Comparison of ENCODE assay signal across 13 mouse cellular contexts in the genomic region with DNA sequence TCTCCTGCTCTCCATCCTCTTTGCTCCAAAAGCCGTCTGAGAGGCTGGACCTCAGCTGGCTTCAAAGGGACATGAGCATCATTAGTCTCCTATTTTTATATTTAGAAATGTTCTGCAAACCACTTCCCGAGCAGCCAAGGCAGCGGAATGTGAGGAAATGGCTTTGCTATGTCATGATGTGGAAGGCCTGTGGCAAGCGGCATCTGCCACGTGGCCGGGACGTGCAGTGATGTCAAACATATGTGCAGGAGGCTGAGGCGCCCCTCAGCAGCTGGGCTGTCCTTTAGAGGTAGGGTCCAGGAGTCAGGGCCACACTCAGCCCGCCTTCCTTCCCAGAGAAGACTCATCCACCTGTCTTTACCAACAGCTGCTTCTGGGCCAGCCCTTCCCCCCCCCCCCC. TPM values are rescaled to one million over a fixed set of nuclear protein-coding genes. Genes with fewer than 3 reads are reported as not detected.
DNase-seq lines count a peak whose midpoint lies in the region; ATAC-seq and TF ChIP-seq lines count a peak whose summit lies in the region.
"Had no signal": no experiment of that assay in that cellular context is flagged by ENCODE, and none has a peak within 500 bp of the region (broad histone marks: within the 10 kb centered on the region; RNA-seq: fewer than 3 reads in every experiment).

No protein-coding gene starts in this region.

- H3K4me1 ChIP-seq in heart, embryonic 11.5 days (ENCODE audit: control insufficient read depth, insufficient read depth, low read length) = peaks cover 20% of the 10 kb centered on the region
- H3K4me1 ChIP-seq in ES-E14 (ENCODE audit: control insufficient read depth in 2 of 2, insufficient read depth in 2 of 2, low read length in 2 of 2, poor library complexity in 1 of 2) = peaks cover 2 to 16% of the 10 kb centered on the region in 2 experiments; a peak in 3 of 4 replicates
- peaks cover 11% of the 10 kb centered on the region; the same call in 1 of the 2 replicates for H3K4me1 ChIP-seq in intestine, embryonic 16.5 days (ENCODE audit: control insufficient read depth, insufficient read depth, low read length)
- H3K4me1 ChIP-seq in forebrain, postnatal 0 days (ENCODE audit: insufficient read depth) = peaks cover 6% of the 10 kb centered on the region; the same call in 1 of the 2 replicates

- in situ Hi-C loops in ES-E14 (cut with MboI; ENCODE audit: low sequenced_read_pairs in 2 of 2, unreplicated experiment in 2 of 2) = no loop called here

- no peaks in the 10 kb centered on the region for H3K36me3 ChIP-seq in heart, embryonic 11.5 days (ENCODE audit: control insufficient read depth, insufficient read depth, low read length)
- no peaks in the 10 kb centered on the region; the same call in 1 of the 2 replicates for H3K36me3 ChIP-seq in ES-E14 (ENCODE audit: control insufficient read depth, insufficient read depth, low read length, poor library complexity, severe bottlenecking)
- no peaks in the 10 kb centered on the region for H3K36me3 ChIP-seq in intestine, embryonic 16.5 days (ENCODE audit: control insufficient read depth, insufficient read depth, low read length)
- H3K36me3 ChIP-seq in forebrain, postnatal 0 days (ENCODE audit: insufficient read depth) = no peaks in the 10 kb centered on the region
- H3K36me3 ChIP-seq: liver, embryonic 15.5 days had no signal

- H3K4me2 ChIP-seq in heart, embryonic 11.5 days = no peak overlapping the region
- no peak overlapping the region for H3K4me2 ChIP-seq in intestine, embryonic 16.5 days (ENCODE audit: low read depth, low read length)
- no peak overlapping the region for H3K4me2 ChIP-seq in forebrain, postnatal 0 days (ENCODE audit: low read depth)
- H3K4me2 ChIP-seq: liver, embryonic 15.5 days had no signal

- no peak for TF ChIP-seq CTCF in forebrain, postnatal 0 days (IDR thresholded peaks at IDR 0.05; ENCODE audit: low read depth)

- intact Hi-C loops in heart, postnatal 10 days (cut with DNase I) = loop anchor here (5.0 kb wide), 1 partner anchor 35 kb away; no protein-coding TSS in a partner anchor

- H3K9me3 ChIP-seq in heart, embryonic 11.5 days (replicated peaks; ENCODE audit: control insufficient read depth, low read length) = no peaks in the 10 kb centered on the region
- H3K9me3 ChIP-seq in ES-E14 (ENCODE audit: control insufficient read depth, insufficient read depth, low read depth, low read length) = no peaks in the 10 kb centered on the region
- H3K9me3 ChIP-seq in intestine, embryonic 16.5 days (ENCODE audit: control insufficient read depth, low read length) = no peaks in the 10 kb centered on the region
- no peaks in the 10 kb centered on the region for H3K9me3 ChIP-seq in forebrain, postnatal 0 days (ENCODE audit: low read length)
- H3K9me3 ChIP-seq: liver, embryonic 15.5 days had no signal

- no peaks in the 10 kb centered on the region for H3K27me3 ChIP-seq in heart, embryonic 11.5 days (ENCODE audit: control insufficient read depth, insufficient read depth, low read length)
- H3K27me3 ChIP-seq in intestine, embryonic 16.5 days (replicated peaks; ENCODE audit: control insufficient read depth, insufficient read depth, low read length) = no peaks in the 10 kb centered on the region
- no peaks in the 10 kb centered on the region for H3K27me3 ChIP-seq in forebrain, postnatal 0 days (ENCODE audit: insufficient read depth, low read length)
- H3K27me3 ChIP-seq: CH12.LX; liver, embryonic 15.5 days had no signal

- ATAC-seq in heart, embryonic 11.5 days (replicated peaks; ENCODE audit: insufficient number of reproducible peaks, low FRiP score, low TSS enrichment) = no peak
- ATAC-seq in intestine, embryonic 16.5 days = peak; percentile 23; the same call in 1 of the 2 replicates
- no peak for ATAC-seq in forebrain, postnatal 0 days

- no peak overlapping the region for H3K27ac ChIP-seq in heart, embryonic 11.5 days (ENCODE audit: low read depth, low read length)
- no peak overlapping the region for H3K27ac ChIP-seq in ES-E14 (ENCODE audit: insufficient read depth, low read depth, low read length, poor library complexity, severe bottlenecking)
- no peak overlapping the region; the same call in 1 of the 2 replicates for H3K27ac ChIP-seq in intestine, embryonic 16.5 days (ENCODE audit: low read length)
- H3K27ac ChIP-seq in forebrain, postnatal 0 days (ENCODE audit: low read depth, low read length) = no peak overlapping the region
- H3K27ac ChIP-seq: layer of hippocampus, adult 2 months; liver, embryonic 15.5 days had no signal

- no peak overlapping the region for H3K4me3 ChIP-seq in heart, embryonic 11.5 days (ENCODE audit: low read depth, low read length)
- peak overlapping the region in 1 of 2 experiments; percentile 15; a peak in 1 of 4 replicates for H3K4me3 ChIP-seq in ES-E14 (ENCODE audit: insufficient read depth in 1 of 2, low read depth in 1 of 2, low read length in 2 of 2, poor library complexity in 1 of 2, severe bottlenecking in 1 of 2)
- H3K4me3 ChIP-seq in intestine, embryonic 16.5 days (ENCODE audit: low read length) = no peak overlapping the region
- no peak overlapping the region for H3K4me3 ChIP-seq in forebrain, postnatal 0 days (ENCODE audit: low read depth, low read length)
- H3K4me3 ChIP-seq: layer of hippocampus, adult 2 months; liver, embryonic 15.5 days had no signal

- no peak overlapping the region for H3K9ac ChIP-seq in heart, embryonic 11.5 days (ENCODE audit: low read depth, low read length)
- H3K9ac ChIP-seq in ES-E14 (ENCODE audit: insufficient read depth, low read depth, low read length, poor library complexity, severe bottlenecking) = peak overlapping the region; percentile 53; the same call in 1 of the 2 replicates
- H3K9ac ChIP-seq in intestine, embryonic 16.5 days (ENCODE audit: low read depth, low read length) = no peak overlapping the region
- H3K9ac ChIP-seq in forebrain, postnatal 0 days = no peak overlapping the region
- H3K9ac ChIP-seq: liver, embryonic 15.5 days had no signal

- 62% methylated on average over 9 of the region's 9 CpGs for WGBS in heart, embryonic 11.5 days (ENCODE audit: insufficient replicate concordance)
- 63% methylated on average over 9 of the region's 9 CpGs for WGBS in intestine, embryonic 16.5 days
- 80% methylated on average over 9 of the region's 9 CpGs for WGBS in forebrain, postnatal 0 days

- peak; percentile 38 to 44 for DNase-seq in heart, postnatal 10 days
- DNase-seq in ES-E14 (ENCODE audit: low read depth, low spot score) = no peak
- peak; percentile 54 for DNase-seq in lung, postnatal 36 days
- no peak for DNase-seq in right cerebral cortex, adult 18-20 months
- no peak for DNase-seq in yolk sac, embryonic 10.5 days (ENCODE audit: low spot score)
- no peak for DNase-seq in forebrain, postnatal 0 days
- DNase-seq: cerebellum, adult 18-20 months; thymus, adult 18-20 months had no signal

TF ChIP-seq in ES-E14, 5 proteins besides CTCF, POLR2A, EP300 and RAD21:
- TF ChIP-seq MAFK (IDR thresholded peaks at IDR 0.05; ENCODE audit: insufficient read depth, low read depth, low read length) = no peak
- no peak for TF ChIP-seq CHD2 (IDR thresholded peaks at IDR 0.05; ENCODE audit: low read depth, low read length)
- no peak for TF ChIP-seq ZNF384 (IDR thresholded peaks at IDR 0.05; ENCODE audit: low read depth, low read length)
- TF ChIP-seq ZC3H11A (IDR thresholded peaks at IDR 0.05; ENCODE audit: borderline replicate concordance, low read depth, low read length) = no peak
- no peak for TF ChIP-seq HCFC1 (IDR thresholded peaks at IDR 0.05; ENCODE audit: borderline replicate concordance, insufficient read depth, low read length)

RNA-seq across cellular contexts. Expression of a gene that starts 27.1 kb away (rescaled TPM):
- 10 to 100 TPM; 19.5 to 22.3 TPM for total RNA-seq in heart, postnatal 10 days (2021)
- 18.8 and 22.8 TPM in 2 replicates for polyA plus RNA-seq in heart, embryonic 11.5 days (2014; fragmentation: Nextera tagmentation; extraction: Ambion mirVana)
- total RNA-seq in ES-E14 (2012; rRNA removed) = 200 and 384 TPM in 2 replicates
- 53.2 and 54.4 TPM in 2 replicates for polyA plus RNA-seq in intestine, embryonic 16.5 days (2015; fragmentation: Nextera tagmentation; extraction: Ambion mirVana)
- total RNA-seq in forebrain, postnatal 0 days (2014; rRNA removed) = 42.4 and 56.6 TPM in 2 replicates
- polyA plus RNA-seq in forebrain, postnatal 0 days (2015; fragmentation: Nextera tagmentation; extraction: Ambion mirVana) = 18.9 and 19.7 TPM in 2 replicates

RNA-seq across cellular contexts. Expression of a gene that starts 43.6 kb away (rescaled TPM):
- total RNA-seq in heart, postnatal 10 days (2021) = 10 to 100 TPM; 23.8 to 28.2 TPM
- 16.5 and 18.0 TPM in 2 replicates for polyA plus RNA-seq in heart, embryonic 11.5 days (2014; fragmentation: Nextera tagmentation; extraction: Ambion mirVana)
- total RNA-seq in ES-E14 (2012; rRNA removed) = 17.8 and 20.7 TPM in 2 replicates
- polyA plus RNA-seq in intestine, embryonic 16.5 days (2015; fragmentation: Nextera tagmentation; extraction: Ambion mirVana) = 93.7 and 104 TPM in 2 replicates
- total RNA-seq in forebrain, postnatal 0 days (2014; rRNA removed) = 31.2 and 32.7 TPM in 2 replicates
- polyA plus RNA-seq in forebrain, postnatal 0 days (2015; fragmentation: Nextera tagmentation; extraction: Ambion mirVana) = 20.3 and 21.3 TPM in 2 replicates

RNA-seq across cellular contexts. Expression of a gene that starts 43.8 kb away (rescaled TPM):
- 100 to 1,000 TPM; 117 to 122 TPM for total RNA-seq in heart, postnatal 10 days (2021)
- polyA plus RNA-seq in heart, embryonic 11.5 days (2014; fragmentation: Nextera tagmentation; extraction: Ambion mirVana) = 110 and 119 TPM in 2 replicates
- total RNA-seq in ES-E14 (2012; rRNA removed) = 205 and 261 TPM in 2 replicates
- 164 and 170 TPM in 2 replicates for polyA plus RNA-seq in intestine, embryonic 16.5 days (2015; fragmentation: Nextera tagmentation; extraction: Ambion mirVana)
- 51.4 and 62.9 TPM in 2 replicates for total RNA-seq in forebrain, postnatal 0 days (2014; rRNA removed)
- polyA plus RNA-seq in forebrain, postnatal 0 days (2015; fragmentation: Nextera tagmentation; extraction: Ambion mirVana) = 96.2 and 111 TPM in 2 replicates

RNA-seq across cellular contexts. Expression of a gene that starts 46.2 kb away (rescaled TPM):
- 100 to 1,000 TPM; 129 to 134 TPM for total RNA-seq in heart, postnatal 10 days (2021)
- polyA plus RNA-seq in heart, embryonic 11.5 days (2014; fragmentation: Nextera tagmentation; extraction: Ambion mirVana) = 14.6 and 15.0 TPM in 2 replicates
- total RNA-seq in ES-E14 (2012; rRNA removed) = 65.2 and 75.6 TPM in 2 replicates
- polyA plus RNA-seq in intestine, embryonic 16.5 days (2015; fragmentation: Nextera tagmentation; extraction: Ambion mirVana) = 4.9 and 5.9 TPM in 2 replicates
- 47.2 and 57.0 TPM in 2 replicates for total RNA-seq in forebrain, postnatal 0 days (2014; rRNA removed)
- 2.3 and 2.4 TPM in 2 replicates for polyA plus RNA-seq in forebrain, postnatal 0 days (2015; fragmentation: Nextera tagmentation; extraction: Ambion mirVana)

RNA-seq across cellular contexts. Expression of a gene that starts 47.9 kb away (rescaled TPM):
- 10 to 100 TPM; 56.1 to 62.2 TPM for total RNA-seq in heart, postnatal 10 days (2021)
- 33.6 and 36.2 TPM in 2 replicates for polyA plus RNA-seq in heart, embryonic 11.5 days (2014; fragmentation: Nextera tagmentation; extraction: Ambion mirVana)
- 88.5 and 96.1 TPM in 2 replicates for total RNA-seq in ES-E14 (2012; rRNA removed)
- 42.4 and 43.1 TPM in 2 replicates for polyA plus RNA-seq in intestine, embryonic 16.5 days (2015; fragmentation: Nextera tagmentation; extraction: Ambion mirVana)
- 77.0 and 89.9 TPM in 2 replicates for total RNA-seq in forebrain, postnatal 0 days (2014; rRNA removed)
- 20.6 and 24.0 TPM in 2 replicates for polyA plus RNA-seq in forebrain, postnatal 0 days (2015; fragmentation: Nextera tagmentation; extraction: Ambion mirVana)

Comparison
In these comparisons a context has a peak if more than half of its experiments do, and no peak if none do; other contexts are left out.
1. DNase-seq: peak in heart, postnatal 10 days (2 of 2) and lung, postnatal 36 days (single experiment); none in ES-E14 (single experiment), right cerebral cortex, adult 18-20 months (single experiment), yolk sac, embryonic 10.5 days (single experiment) and forebrain, postnatal 0 days (single experiment).